Comparison of ENCODE assay signal across 18 mouse cellular contexts in genomic region chr13:45915921-45916320, GRCm38 (mm10). TPM values are rescaled to one million over a fixed set of nuclear protein-coding genes. Genes with fewer than 3 reads are reported as not detected.
A peak's percentile ranks its signal among the peaks of the same experiment; 100 is the strongest.
DNase-seq lines count a peak whose midpoint lies in the region; ATAC-seq and TF ChIP-seq lines count a peak whose summit lies in the region.
"Had no signal": no experiment of that assay in that cellular context is flagged by ENCODE, and none has a peak within 500 bp of the region (broad histone marks: within the 10 kb centered on the region; RNA-seq: fewer than 3 reads in every experiment).

No protein-coding gene starts in this region.

- no peak overlapping the region for H3K9ac ChIP-seq in forebrain, embryonic 13.5 days
- H3K9ac ChIP-seq in liver, postnatal 0 days (replicated peaks), result no peak overlapping the region
- no peak overlapping the region for H3K9ac ChIP-seq in liver, embryonic 12.5 days
- H3K9ac ChIP-seq: limb, embryonic 15.5 days; midbrain, embryonic 12.5 days; neural tube, embryonic 13.5 days had no signal

- H3K9me3 ChIP-seq in forebrain, embryonic 13.5 days (replicated peaks), result no peaks in the 10 kb centered on the region
- H3K9me3 ChIP-seq in forebrain, embryonic 10.5 days, result no peaks in the 10 kb centered on the region
- H3K9me3 ChIP-seq in liver, postnatal 0 days (ENCODE audit: low read length), result no peaks in the 10 kb centered on the region
- no peaks in the 10 kb centered on the region for H3K9me3 ChIP-seq in liver, embryonic 12.5 days (replicated peaks)
- H3K9me3 ChIP-seq: limb, embryonic 15.5 days; midbrain, embryonic 12.5 days; neural tube, embryonic 13.5 days had no signal

- H3K27me3 ChIP-seq in forebrain, embryonic 13.5 days, result no peaks in the 10 kb centered on the region
- no peaks in the 10 kb centered on the region for H3K27me3 ChIP-seq in forebrain, embryonic 10.5 days (ENCODE audit: poor library complexity, severe bottlenecking)
- H3K27me3 ChIP-seq in liver, postnatal 0 days (ENCODE audit: insufficient read depth, low read length), result no peaks in the 10 kb centered on the region
- H3K27me3 ChIP-seq in liver, embryonic 12.5 days (replicated peaks), result no peaks in the 10 kb centered on the region
- H3K27me3 ChIP-seq: limb, embryonic 15.5 days; midbrain, embryonic 12.5 days; neural tube, embryonic 13.5 days had no signal

- H3K4me1 ChIP-seq in forebrain, embryonic 13.5 days, result peaks cover 4% of the 10 kb centered on the region
- no peaks in the 10 kb centered on the region for H3K4me1 ChIP-seq in forebrain, embryonic 10.5 days
- H3K4me1 ChIP-seq in liver, postnatal 0 days (ENCODE audit: insufficient read depth), result peaks cover 18% of the 10 kb centered on the region
- H3K4me1 ChIP-seq in liver, embryonic 12.5 days, result peaks cover 36% of the 10 kb centered on the region

- ATAC-seq in forebrain, embryonic 13.5 days, result peak; percentile 55; the same call in 1 of the 2 replicates
- no peak for ATAC-seq in liver, postnatal 0 days
- ATAC-seq in liver, embryonic 12.5 days, result no peak
- ATAC-seq: CD4-positive, CD25-positive, alpha-beta regulatory T cell, adult 4 months had no signal

- no peaks in the 10 kb centered on the region for H3K36me3 ChIP-seq in forebrain, embryonic 13.5 days (ENCODE audit: poor library complexity, severe bottlenecking)
- no peaks in the 10 kb centered on the region for H3K36me3 ChIP-seq in forebrain, embryonic 10.5 days (replicated peaks)
- H3K36me3 ChIP-seq in liver, postnatal 0 days (replicated peaks; ENCODE audit: insufficient read depth, low read length), result no peaks in the 10 kb centered on the region
- no peaks in the 10 kb centered on the region for H3K36me3 ChIP-seq in liver, embryonic 12.5 days
- H3K36me3 ChIP-seq: limb, embryonic 15.5 days; midbrain, embryonic 12.5 days; neural tube, embryonic 13.5 days had no signal

- H3K4me2 ChIP-seq in forebrain, embryonic 13.5 days, result no peak overlapping the region
- no peak overlapping the region for H3K4me2 ChIP-seq in liver, postnatal 0 days (ENCODE audit: low read depth, low read length)
- H3K4me2 ChIP-seq in liver, embryonic 12.5 days, result no peak overlapping the region
- H3K4me2 ChIP-seq: limb, embryonic 15.5 days; midbrain, embryonic 12.5 days; neural tube, embryonic 13.5 days had no signal

- no peak overlapping the region for H3K4me3 ChIP-seq in forebrain, embryonic 13.5 days
- no peak overlapping the region for H3K4me3 ChIP-seq in forebrain, embryonic 10.5 days
- no peak overlapping the region for H3K4me3 ChIP-seq in liver, postnatal 0 days (ENCODE audit: low read depth, low read length)
- no peak overlapping the region for H3K4me3 ChIP-seq in liver, embryonic 12.5 days
- H3K4me3 ChIP-seq: limb, embryonic 15.5 days; midbrain, embryonic 12.5 days; neural tube, embryonic 13.5 days had no signal

- TF ChIP-seq CTCF in liver, postnatal 0 days (IDR thresholded peaks at IDR 0.05; ENCODE audit: low read depth), result no peak

- H3K27ac ChIP-seq in forebrain, embryonic 13.5 days, result no peak overlapping the region
- H3K27ac ChIP-seq in forebrain, embryonic 10.5 days, result no peak overlapping the region
- H3K27ac ChIP-seq in liver, postnatal 0 days (ENCODE audit: low read depth), result peak overlapping the region; percentile 50; the same call in 1 of the 2 replicates
- no peak overlapping the region for H3K27ac ChIP-seq in liver, embryonic 12.5 days
- H3K27ac ChIP-seq: limb, embryonic 15.5 days; midbrain, embryonic 12.5 days; neural tube, embryonic 13.5 days had no signal

- DNase-seq in forebrain, embryonic 10.5 days (ENCODE audit: extremely low spot score, low spot score), result no peak
- no peak for DNase-seq in liver, postnatal 0 days
- peak; percentile 52 for DNase-seq in adipocyte (ENCODE audit: low spot score)
- DNase-seq in thymus, postnatal 36 days, result no peak
- no peak for DNase-seq in adrenal gland, adult 2 months
- DNase-seq: gastrocnemius, postnatal 10 days; heart, adult 18-20 months; heart, postnatal 36 days; kidney, adult 11 months; layer of hippocampus, postnatal 36 days; lung, postnatal 10 days; spleen, adult 18-20 months had no signal

- no peak for TF ChIP-seq EP300 in liver, postnatal 0 days (IDR thresholded peaks at IDR 0.05; ENCODE audit: low read depth)

- 72% methylated on average over 3 of the region's 3 CpGs for WGBS in forebrain, embryonic 13.5 days
- 88% methylated on average over 3 of the region's 3 CpGs for WGBS in forebrain, embryonic 10.5 days
- WGBS in liver, postnatal 0 days (ENCODE audit: insufficient replicate concordance), result 86% methylated on average over 3 of the region's 3 CpGs
- 82% methylated on average over 3 of the region's 3 CpGs for WGBS in liver, embryonic 12.5 days (ENCODE audit: insufficient replicate concordance)

RNA-seq across cellular contexts. Expression of gene Atxn1, which starts 48.9 kb away (rescaled TPM):
- 7.7 and 8.7 TPM in 2 replicates for polyA plus RNA-seq in forebrain, embryonic 13.5 days (2015; fragmentation: Nextera tagmentation; extraction: Ambion mirVana)
- polyA plus RNA-seq in forebrain, embryonic 10.5 days (2016; fragmentation: Nextera tagmentation; extraction: Ambion mirVana), result 1.6 and 2.2 TPM in 2 replicates
- polyA plus RNA-seq in liver, postnatal 0 days (2015; fragmentation: Nextera tagmentation; extraction: Ambion mirVana), result 3.9 and 4.4 TPM in 2 replicates
- polyA plus RNA-seq in liver, embryonic 12.5 days (2016; fragmentation: Nextera tagmentation; extraction: Ambion mirVana), result 1.6 and 1.7 TPM in 2 replicates
- 10 to 100 TPM; 42.0 to 43.5 TPM for total RNA-seq in adrenal gland, adult 2 months (2021)
- polyA plus RNA-seq in adrenal gland, adult 2 months (2012; rRNA removed), result 21.1 and 27.3 TPM in 2 replicates
